Mouse (Mus musculus) ovary, adult 18-20 months (tissue): ENCODE measurements at regions not wholly inside any gene's neighbourhood (a gene's known extent, or its start where the extent isn't known, plus 50 kb on each side); places are given as distances from the start of the nearest gene placed in this dataset.
"Not testable (repeated sequence)": the region's sequence is repeated elsewhere in the genome, so short reads cannot be mapped to it uniquely, and the experiment has no call there.

Source experiments
- DNase-seq: peaks from one replicate; pipeline ENCODE4 v3.0.0; 2022; ENCODE audit warnings: low spot score, mixed read lengths

DNA sequence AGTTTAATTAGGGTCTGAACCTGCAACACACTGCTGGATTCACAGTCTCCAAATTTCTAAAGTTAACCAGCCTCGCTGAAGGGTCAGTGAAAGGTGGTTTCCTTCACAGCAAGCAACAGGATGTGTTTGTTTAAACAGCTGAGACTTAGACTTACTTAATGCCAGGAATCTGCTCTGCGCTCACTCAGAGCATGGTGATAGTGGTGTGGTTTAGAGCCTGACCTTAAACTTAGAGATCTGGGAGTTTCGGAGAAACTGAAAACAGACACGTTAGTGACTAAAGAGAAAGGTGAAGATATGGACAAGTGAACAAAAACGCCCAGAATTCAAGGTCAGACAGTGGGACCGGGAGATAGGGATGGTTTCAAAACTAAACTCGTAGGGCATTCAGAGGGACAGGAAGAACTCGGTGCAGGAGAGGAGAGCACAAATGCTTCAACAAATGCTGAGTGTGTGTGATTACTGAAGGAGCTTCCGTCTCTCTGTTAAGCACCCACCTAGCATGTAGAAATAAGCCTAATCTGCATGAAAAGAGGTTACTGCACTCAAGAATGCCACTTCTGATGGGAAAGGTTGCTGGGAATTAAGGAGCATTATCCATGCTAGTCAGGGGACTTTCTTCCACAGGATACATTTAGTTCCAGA lies 97.2 kb upstream of the Ifngr1 start:
- no peak for DNase-seq

DNA sequence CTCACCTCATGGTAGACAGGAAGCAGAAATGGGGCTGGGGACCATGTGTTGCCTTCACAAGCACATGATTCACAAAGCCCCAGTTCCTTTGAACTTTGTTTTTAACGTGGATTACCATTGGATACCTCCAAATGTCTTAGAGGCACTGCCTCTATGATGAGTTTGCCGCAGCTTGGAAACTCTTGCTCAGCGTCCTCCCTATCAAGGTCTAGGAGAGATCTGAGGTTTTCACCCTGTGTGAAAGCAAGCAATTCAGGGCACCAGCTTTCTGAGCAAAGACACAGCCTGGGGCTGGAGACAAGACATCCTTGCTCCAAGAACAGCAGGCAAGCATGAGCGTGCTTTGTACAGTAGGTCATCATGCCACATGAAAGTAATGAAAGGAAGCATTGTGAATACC lies 93.6 kb upstream of the Ifngr1 start:
- DNase-seq, result no peak

DNA sequence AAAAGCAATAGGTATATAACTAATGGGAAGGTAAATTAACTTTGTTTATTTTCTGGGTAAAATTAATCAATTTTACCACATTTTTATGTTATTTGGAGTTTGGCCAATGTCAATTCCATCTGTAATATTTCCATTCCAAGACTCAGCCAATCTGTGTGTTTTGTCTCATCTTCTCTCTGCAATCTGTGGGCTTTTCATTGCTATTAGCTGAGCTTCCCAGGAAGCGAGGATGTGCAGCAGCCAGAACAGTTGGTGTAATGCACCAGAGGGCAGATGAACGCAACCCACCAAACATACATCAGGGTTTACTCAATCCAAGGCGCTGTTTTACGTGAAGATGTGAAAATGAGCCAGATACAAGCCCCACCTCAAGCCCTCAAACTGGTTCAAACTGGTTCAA lies 88.9 kb upstream of the Ifngr1 start:
- no peak for DNase-seq

DNA sequence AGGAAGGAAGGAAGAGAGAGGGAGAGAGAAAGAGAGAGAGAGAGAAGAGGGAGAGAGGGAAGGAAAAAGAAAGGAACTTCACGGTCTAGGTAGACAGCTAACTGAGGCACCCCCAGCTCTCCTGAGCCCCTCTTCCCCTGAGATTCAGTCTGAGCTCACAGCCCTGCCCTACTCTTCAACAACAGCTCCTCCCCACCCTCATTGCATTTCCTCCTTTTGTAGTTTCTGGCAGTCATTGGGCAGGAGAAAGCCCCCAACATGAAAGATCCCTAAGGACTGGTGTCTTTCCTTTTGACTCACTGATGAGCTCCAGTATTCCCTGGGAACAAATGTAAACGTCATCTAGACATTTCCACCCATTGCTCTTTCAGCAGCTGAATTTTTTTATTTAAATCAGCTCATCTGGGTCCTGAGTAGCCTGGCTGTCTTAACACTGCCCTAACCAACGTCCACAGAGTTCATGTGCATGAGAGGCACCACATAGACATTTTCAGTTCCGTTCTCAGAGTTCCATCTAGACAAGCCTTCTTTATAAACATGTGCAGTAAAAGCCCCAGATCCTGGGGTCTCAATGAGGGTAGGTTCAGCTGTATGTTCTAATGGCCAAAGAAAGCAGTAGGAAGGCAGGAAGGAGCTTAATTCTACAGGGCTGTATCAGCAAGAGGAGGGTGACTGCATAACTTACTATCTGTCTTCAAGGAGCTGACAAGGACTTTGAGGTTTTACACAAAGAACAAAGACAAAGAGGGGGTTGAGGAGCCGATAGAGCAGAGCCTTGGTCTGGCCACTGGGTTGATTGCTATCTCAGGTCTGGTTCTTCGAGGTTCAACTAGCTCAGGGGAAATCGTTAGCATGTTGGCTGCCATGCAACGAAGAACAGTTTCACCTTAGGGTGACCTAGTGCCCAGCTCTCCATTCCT lies 87.6 kb upstream of the Ifngr1 start:
- no peak for DNase-seq

DNA sequence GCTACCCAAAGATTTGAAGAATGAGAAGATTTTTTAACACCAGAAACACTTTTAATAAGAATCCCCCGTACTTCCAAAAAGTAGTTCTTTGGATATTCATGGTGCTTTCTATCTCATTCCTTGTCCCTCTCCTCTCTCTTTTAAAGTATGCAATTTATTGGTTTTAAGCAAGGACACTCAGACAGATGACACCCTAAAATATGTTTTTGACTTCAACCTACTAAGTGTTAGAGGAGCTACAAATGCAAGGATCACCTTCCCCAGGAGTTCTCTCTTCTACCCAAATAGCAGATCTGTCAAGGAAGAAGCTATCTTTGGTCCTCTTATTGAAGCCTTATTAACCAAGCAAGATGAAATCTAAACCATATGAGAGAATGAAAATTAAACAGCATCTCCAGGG lies 86.6 kb upstream of the Ifngr1 start:
- no peak for DNase-seq

DNA sequence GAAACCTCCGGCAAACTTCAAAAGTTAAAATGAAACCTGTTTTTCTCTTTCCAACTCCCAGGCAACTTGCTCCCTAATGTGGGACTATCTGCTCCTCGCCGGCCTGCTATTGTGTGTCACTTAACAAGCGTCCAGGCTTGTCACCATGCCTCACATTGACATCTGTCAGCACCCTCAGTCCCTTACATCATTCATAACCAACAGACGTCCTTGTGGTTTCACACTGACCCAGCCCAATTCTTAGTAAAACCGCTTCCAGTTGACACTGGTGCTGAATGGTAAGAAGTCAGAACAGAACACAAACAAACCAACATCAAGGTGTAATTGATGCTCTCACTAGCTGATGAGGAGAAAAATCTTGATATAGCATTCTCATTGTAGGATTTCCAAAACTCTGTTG lies 85.8 kb upstream of the Ifngr1 start:
- no peak for DNase-seq

DNA sequence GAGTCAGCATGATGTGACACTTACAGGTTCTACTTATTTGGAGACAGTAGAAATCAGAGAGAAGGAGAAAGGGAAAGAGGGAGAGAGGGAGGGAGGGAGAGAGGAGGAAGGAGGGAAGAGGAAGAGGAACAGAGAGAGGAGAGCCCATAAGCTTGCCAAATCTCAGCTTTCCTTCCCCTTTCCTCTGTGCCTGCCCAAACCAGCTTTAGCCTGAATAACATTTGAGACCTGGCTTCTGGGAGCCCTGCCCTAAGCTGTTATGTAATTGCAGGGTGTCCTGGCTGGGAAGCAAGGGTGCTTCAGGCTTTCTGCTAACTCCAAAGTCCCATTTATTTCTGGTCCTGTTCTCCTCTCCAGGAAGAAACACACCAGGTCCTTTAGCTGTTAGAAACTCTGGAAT lies 85.3 kb upstream of the Ifngr1 start:
- no peak for DNase-seq

DNA sequence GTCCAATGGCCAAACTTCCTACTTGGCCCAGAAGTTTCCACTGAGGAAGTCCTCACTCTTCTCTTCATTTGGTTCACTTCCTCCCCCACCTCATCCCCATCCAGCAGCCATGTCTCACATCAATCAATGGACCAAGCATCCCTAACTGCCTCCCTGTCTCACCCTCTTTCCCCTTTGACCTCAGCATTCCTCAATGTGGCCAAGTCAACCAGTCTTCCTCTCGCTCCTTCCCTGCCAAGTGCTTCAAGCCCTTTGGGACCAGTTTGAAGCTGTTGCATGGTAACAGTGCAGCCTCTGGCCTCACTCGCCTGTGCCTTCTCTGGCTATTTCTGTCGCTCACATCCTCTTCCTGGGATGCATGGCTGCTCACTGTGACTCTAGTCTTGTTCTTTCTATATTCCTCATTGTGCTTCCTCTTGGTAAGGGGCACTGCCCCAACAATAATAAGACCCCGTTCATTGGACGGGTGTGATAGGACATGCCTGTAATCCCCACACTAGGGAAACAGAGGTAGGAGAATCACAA lies 83.5 kb upstream of the Ifngr1 start:
- DNase-seq, result no peak

DNA sequence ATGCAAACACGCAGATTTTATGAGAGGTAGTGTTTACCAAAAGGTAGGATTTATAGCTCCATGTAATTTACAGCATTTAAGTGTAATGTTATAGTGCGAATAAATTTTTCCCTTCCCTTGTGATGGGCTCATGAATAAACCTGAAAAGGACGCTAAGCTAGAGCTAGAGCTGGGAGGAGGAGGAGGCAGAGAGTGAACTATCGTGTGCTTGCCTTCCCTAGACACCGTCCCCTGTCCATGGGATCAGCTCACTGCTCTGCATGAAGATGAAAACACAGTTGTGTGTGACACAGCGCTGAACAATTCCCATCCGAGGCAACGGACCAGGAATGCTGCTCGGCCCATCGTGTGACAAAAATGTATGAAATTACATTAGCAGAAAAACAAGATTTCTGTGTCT lies 81.7 kb upstream of the Ifngr1 start:
- DNase-seq, result no peak

DNA sequence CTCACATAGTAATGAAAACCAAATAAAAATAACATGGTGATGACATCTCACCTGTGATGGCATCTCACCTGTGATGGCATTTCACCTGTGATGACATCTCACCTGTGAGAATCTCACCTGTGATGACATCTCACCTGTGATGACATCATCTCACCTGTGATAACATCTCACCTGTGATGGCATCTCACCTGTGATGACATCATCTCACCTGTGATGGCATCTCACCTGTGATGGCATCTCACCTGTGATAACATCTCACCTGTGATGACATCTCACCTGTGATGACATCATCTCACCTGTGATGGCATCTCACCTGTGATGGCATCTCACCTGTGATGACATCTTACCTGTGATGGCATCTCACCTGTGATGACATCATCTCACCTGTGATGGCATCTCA lies 77.4 kb upstream of the Ifngr1 start:
- not testable (repeated sequence) for DNase-seq

DNA sequence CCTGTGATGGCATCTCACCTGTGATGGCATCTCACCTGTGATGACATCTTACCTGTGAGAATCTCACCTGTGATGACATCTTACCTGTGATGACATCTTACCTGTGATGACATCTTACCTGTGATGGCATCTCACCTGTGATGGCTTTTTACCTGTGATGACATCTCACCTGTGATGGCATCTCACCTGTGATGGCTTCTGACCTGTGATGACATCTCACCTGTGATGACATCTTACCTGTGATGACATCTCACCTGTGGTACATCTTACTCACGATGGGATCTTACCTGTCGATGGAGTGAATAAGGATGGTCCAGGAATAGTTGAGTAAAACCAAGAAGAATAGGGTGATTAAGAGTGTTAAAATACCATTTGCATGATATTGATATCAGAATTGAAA lies 76.9 kb upstream of the Ifngr1 start:
- no peak for DNase-seq

DNA sequence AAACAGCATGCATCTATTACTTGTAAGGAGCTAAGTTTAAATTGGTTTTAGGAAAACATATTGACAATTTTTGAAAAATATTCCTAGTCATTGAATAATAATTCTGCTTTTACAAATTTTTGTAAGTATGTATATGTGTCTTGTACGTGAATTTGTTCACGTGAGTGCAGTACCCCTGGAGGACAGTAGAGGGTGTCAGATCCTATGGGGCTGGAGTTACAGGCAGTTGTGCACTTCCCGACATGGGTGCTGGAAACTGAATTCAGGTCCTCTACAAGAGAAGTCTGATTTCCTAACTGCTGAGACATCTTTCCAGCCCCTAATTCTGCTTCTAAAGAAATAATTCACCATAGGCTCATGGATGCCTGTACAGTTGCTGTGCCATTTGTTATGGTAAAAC lies 75.7 kb upstream of the Ifngr1 start:
- no peak for DNase-seq

DNA sequence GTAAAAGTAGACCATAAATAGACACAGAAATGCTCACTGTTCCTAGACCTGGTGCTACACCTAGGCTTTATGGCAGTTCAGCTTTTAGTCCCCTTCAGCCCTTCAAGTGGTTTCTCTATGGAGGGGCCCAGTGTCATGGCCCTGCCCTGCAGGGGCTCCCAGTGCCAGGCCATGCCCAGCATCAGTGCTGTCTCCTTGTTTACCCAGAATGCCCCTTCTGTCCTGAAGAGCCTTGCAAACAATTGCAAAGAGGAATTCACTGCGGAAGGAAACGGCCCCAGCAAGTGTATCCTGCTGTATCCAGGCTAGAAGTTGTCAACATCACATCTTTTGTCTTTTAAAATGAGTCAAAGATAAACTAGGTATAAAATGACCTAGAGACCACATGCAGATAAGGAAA lies 74.7 kb upstream of the Ifngr1 start:
- no peak for DNase-seq

DNA sequence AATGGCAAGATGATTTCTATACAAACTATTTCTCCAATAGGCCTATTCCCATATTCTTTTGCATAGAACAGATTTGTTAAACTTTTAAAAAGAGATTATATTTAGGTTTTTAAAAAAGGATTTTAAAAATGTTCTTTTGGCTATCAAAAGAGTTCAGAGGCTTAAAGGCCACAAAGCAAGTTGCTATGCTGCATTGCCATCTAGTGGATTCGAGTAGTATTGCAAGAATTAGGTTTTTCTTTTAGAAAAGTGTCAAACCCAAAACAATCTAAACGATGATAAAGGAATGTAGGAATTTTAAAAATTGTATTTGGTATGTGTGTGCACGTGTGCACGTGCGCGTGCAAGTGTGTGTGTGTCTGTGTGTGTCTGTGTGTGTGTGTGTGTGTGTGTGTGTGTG lies 73.0 kb upstream of the Ifngr1 start:
- no peak for DNase-seq

DNA sequence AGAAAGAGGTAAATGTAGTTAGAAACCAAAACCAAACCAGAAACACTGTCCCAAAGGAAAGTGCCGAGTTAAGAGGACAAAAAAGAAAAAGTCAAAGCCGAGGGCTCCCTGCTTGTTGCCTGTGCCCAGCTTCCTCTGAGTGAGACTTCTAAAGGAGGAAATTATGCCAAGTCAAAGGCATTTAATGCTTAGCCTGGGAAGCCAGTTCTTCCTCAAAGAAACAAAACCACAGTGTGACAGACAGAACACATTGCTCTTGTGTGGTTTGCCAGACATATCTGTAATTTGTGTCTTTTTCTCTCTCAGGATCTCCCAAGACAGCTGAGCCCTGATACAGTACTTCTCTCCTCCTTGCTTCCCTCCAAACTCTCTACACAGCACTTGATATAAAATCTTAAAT lies 69.6 kb upstream of the Ifngr1 start:
- DNase-seq, result no peak

DNA sequence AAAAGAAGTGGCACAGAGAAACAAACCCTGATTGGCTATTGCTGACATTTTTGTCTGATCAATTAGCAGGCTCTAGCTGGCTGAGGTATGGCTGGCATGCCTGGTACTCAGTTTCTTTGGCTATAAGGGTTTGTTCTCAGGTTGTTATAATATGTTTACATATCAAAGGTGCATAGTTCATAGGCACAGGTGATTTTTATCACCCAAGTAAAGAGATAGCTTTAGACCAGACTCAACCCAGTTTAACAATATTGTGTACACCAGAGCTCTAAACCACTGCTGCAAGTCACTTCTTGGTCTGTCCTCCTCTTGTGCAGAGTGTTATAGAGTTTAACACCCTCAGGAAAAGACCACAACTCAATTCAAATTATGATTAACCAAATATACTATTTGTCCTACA lies 65.8 kb upstream of the Ifngr1 start:
- no peak for DNase-seq

DNA sequence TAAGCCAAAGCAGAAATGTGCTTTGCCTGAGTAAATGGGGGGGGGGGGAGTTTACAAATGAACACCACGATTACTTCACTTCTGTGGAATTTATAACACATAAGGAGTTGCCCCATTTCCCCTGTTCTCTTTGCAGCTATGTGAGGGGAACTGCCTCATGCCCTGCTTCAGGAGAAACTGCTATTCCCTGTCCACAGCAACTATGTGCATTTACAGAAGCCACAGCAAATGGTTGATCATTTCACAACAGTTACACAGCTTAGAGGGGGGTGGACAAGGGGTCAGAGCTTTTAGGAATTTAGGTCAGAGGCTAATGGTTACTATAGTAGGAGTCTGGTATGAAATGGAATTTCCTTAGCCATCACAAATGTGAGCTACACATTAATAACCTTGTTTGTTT lies 65.4 kb upstream of the Ifngr1 start:
- no peak for DNase-seq

DNA sequence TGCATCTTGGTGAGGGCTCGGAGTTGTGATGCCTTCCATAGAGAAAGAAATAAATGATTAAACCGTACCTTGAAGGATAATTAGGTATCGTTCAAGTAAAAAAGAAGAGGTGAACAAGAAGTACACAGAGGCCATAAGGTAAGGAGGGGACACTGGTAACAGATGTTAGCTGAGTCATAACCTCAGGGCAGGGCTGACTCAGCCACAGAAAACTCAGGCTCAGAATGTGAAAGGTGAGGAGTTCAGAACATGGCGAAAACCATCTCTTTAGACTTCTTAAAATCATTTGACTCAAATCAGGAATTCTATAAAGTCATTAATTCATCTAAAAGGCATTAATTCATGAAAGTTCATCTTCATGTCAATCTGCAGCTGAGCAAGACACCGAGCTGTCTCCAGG lies 62.1 kb upstream of the Ifngr1 start:
- DNase-seq, result no peak

DNA sequence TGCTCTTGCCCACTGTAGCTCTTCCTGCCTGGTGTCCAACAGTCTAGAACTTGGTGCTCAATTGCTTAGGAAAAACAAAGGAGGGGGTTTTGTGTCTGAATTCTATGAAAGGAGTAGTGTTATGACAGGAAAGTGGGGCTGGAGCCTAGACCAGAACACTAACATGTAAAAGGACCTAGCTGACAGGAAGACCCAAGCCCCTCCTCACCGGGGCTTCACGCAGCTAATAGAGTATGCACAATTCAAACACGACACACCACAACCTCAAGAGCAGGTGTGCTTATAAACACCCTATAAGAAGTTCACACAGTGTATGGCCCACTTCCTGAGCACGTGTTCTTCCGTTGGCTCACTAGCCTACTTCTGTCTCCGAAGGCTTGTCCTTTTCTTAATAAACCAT lies 61.7 kb upstream of the Ifngr1 start:
- no peak for DNase-seq

DNA sequence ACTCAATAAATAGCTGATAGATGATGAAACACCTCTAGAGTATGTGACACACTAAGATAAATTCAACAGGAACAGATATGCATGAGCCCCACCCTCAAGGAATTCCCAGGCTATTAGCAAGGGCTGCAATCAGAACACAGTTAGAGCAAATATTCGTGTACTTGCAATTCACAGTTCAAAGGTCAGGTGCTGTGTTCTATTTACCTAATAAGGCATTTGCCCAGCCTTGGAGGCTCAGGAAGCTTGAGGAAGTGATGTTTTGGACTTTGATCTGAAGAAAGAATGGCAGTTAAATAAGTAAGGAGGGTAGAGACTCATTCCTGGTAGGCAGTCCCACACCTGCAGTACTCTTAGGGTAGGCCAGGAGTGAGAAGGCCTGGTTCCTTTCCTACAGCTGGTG lies 60.3 kb upstream of the Ifngr1 start:
- no peak for DNase-seq

DNA sequence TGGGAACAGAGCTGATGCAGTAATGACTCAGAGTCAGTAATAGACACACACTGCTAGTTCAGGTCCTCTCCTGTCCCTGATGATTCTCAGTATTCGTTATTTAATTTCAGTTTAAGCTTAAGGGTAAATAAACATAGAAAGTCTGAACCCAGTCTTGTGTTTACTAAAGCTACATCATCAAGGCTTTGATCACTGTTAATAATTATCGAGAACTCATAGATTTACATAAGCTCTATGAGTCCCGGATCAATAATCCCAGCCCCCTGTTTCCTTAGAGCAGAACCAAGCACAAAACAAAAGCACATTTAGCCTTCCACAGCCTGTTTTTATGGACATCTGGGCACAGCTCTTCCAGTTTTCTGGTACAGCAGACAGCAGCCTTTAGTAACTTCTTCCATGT lies 59.0 kb upstream of the Ifngr1 start:
- no peak for DNase-seq

DNA sequence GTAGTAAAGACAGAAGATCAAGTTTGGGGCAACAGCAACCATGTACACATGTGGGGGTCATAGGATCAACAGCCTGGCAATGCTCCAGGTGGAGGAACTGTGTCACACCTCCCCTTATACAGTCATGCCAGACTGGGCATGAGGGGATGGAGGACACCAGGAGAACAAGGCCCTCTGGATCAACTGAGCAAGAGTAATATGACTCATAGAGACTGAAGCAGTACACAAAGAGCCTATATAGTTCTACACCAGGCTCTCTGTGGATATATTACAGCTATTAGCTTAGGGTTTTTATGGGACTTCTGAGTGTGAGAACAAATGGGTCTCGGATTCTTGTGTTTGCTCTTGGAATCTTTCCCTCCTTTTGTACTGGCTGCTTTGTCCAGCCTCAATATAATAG lies 57.9 kb upstream of the Ifngr1 start:
- DNase-seq, result no peak
